Mouse (Mus musculus) stomach, postnatal 0 days (tissue): ENCODE results near the gene Fam160b1. TPM values are rescaled to one million over a fixed set of nuclear protein-coding genes. Genes with fewer than 3 reads are reported as not detected.

Experiments
- ATAC-seq: fragments of 200-750 bp; cut with Nextera tagmentation; 2 replicates; pipeline ENCODE4 v1.8.0; 2017; ENCODE audit not compliant: low FRiP score, low TSS enrichment
- DNase-seq: peaks from one replicate; pipeline ENCODE4 v3.0.0-alpha.2; 2016; ENCODE audit warnings: low spot score
- H3K27ac ChIP-seq: fragments of 300-500 bp; sonication (generic); replicated peaks from 2 replicates; pipeline ENCODE4 v1.5.1; 2014; ENCODE audit warnings: mild to moderate bottlenecking, control low read depth
- H3K27me3 ChIP-seq: fragments of 300-500 bp; sonication (generic); 2 replicates; pipeline ENCODE4 v1.6.1; 2014; ENCODE audit warnings: low read length; ENCODE audit not compliant: control insufficient read depth, insufficient read depth
- H3K36me3 ChIP-seq: fragments of 300-500 bp; sonication (generic); 2 replicates; pipeline ENCODE4 v1.6.1; 2014; ENCODE audit warnings: low read length, mixed read lengths; ENCODE audit not compliant: control insufficient read depth, insufficient read depth
- H3K4me1 ChIP-seq: fragments of 300-500 bp; sonication (generic); replicated peaks from 2 replicates; pipeline ENCODE4 v1.6.1; 2014; ENCODE audit warnings: antibody characterized with exemption; ENCODE audit not compliant: control insufficient read depth, insufficient read depth
- H3K4me2 ChIP-seq: fragments of 300-500 bp; sonication (generic); replicated peaks from 2 replicates; pipeline ENCODE4 v1.6.1; 2014; ENCODE audit warnings: low read depth, mild to moderate bottlenecking, control low read depth, moderate library complexity
- H3K4me3 ChIP-seq: fragments of 300-500 bp; sonication (generic); 2 replicates; pipeline ENCODE4 v1.5.1; 2014; ENCODE audit warnings: low read depth, low read length, control low read depth
- H3K9ac ChIP-seq: fragments of 300-500 bp; sonication (generic); 2 replicates; pipeline ENCODE4 v1.6.1; 2014; ENCODE audit warnings: mild to moderate bottlenecking, low read length, control low read depth, mixed read lengths
- H3K9me3 ChIP-seq: fragments of 300-500 bp; sonication (generic); 2 replicates; pipeline ENCODE4 v1.6.1; 2016; ENCODE audit warnings: low read length; ENCODE audit not compliant: control insufficient read depth
- CTCF ChIP-seq: IDR thresholded peaks from 2 replicates; pipeline ENCODE4 v1.5.1; 2016; ENCODE audit warnings: antibody characterized with exemption, low read depth, mild to moderate bottlenecking, moderate library complexity
- EP300 ChIP-seq: optimal IDR thresholded peaks from 2 replicates; pipeline ENCODE3; 2016; ENCODE audit warnings: antibody characterized with exemption
- WGBS: fragments of 180-500 bp; shearing (Covaris S2); extraction: QIAGEN DNeasy Blood & Tissue Kit; methylation state at CpG from one replicate; pipeline ENCODE4 v1.1.7; 2014; 5-methylcytosine and 5-hydroxymethylcytosine counted together
- polyA plus RNA-seq: library from polyadenylated mRNA; unstranded; fragments of >200 nt; fragmentation: Nextera tagmentation; extraction: Ambion mirVana; gene quantifications from 2 replicates; pipeline ENCODE4 v1.2.1, GENCODE M21; 2015

The Fam160b1 gene
- polyA plus RNA-seq, 1 experiment from 2014 or later, result 7.6 TPM

- TF ChIP-seq EP300 (no peak), CTCF (no peak)
- no peaks in the 10 kb centered on the region for H3K27me3 ChIP-seq
- H3K36me3 ChIP-seq, result no peaks in the 10 kb centered on the region
- ATAC-seq (no peak), DNase-seq (no peak)
- 81% methylated on average over 3 of the region's 3 CpGs for WGBS
- no peaks in the 10 kb centered on the region for H3K9me3 ChIP-seq
- no peak overlapping the region for H3K27ac ChIP-seq
- no peak overlapping the region for H3K9ac ChIP-seq
- H3K4me2 ChIP-seq, result no peak overlapping the region
- H3K4me3 ChIP-seq, result no peak overlapping the region
- H3K4me1 ChIP-seq, result 0 out of 2 replicates have a peak, but pooled peaks cover 3% of the 10 kb centered on the region
Measured at GRCm38 (mm10) chr19:57316597-57316996, 43.9 kb upstream of the Fam160b1 start.

- H3K4me2 ChIP-seq, result no peak overlapping the region
- H3K9me3 ChIP-seq, result no peaks in the 10 kb centered on the region
- no peaks in the 10 kb centered on the region for H3K4me1 ChIP-seq
- H3K9ac ChIP-seq, result no peak overlapping the region
- no peak overlapping the region for H3K27ac ChIP-seq
- 74% methylated on average over 9 of the region's 9 CpGs for whole genome bisulfite sequencing
- H3K4me3 ChIP-seq, result no peak overlapping the region
- no peaks in the 10 kb centered on the region for H3K36me3 ChIP-seq
- DNase-seq, result no peak
- ATAC-seq, result no peak
- TF ChIP-seq EP300 (no peak), CTCF (no peak)
- H3K27me3 ChIP-seq, result no peaks in the 10 kb centered on the region
Measured at GRCm38 (mm10) chr19:57320656-57321382, 39.7 kb upstream of the Fam160b1 start.

GRCm38 (mm10) chr19:57321839-57322238, 38.6 kb upstream of the Fam160b1 start:
- H3K4me2 ChIP-seq, result no peak overlapping the region
- ATAC-seq (no peak), DNase-seq (no peak)
- no peak overlapping the region for H3K27ac ChIP-seq
- no peaks in the 10 kb centered on the region for H3K36me3 ChIP-seq
- H3K4me1 ChIP-seq, result no peaks in the 10 kb centered on the region
- no peaks in the 10 kb centered on the region for H3K9me3 ChIP-seq
- H3K4me3 ChIP-seq, result no peak overlapping the region
- TF ChIP-seq CTCF, result no peak
- no peak for TF ChIP-seq EP300
- no peaks in the 10 kb centered on the region for H3K27me3 ChIP-seq
- no peak overlapping the region for H3K9ac ChIP-seq
- 60% methylated on average over 3 of the region's 3 CpGs for WGBS

GRCm38 (mm10) chr19:57322491-57322890, 38.0 kb upstream of the Fam160b1 start:
- Histone ChIP-seq H3K27me3 (no peaks in the 10 kb centered on the region), H3K36me3 (no peaks in the 10 kb centered on the region), H3K27ac (no peak overlapping the region), H3K4me3 (no peak overlapping the region), H3K4me2 (no peak overlapping the region), H3K9me3 (no peaks in the 10 kb centered on the region), H3K4me1 (no peaks in the 10 kb centered on the region), H3K9ac (no peak overlapping the region)
- peak; percentile 64 for ATAC-seq
- no peak for TF ChIP-seq EP300
- TF ChIP-seq CTCF, result no peak
- peak; percentile 26 for DNase-seq
- 50% methylated on average over 4 of the region's 4 CpGs for WGBS

GRCm38 (mm10) chr19:57323087-57323486, 37.4 kb upstream of the Fam160b1 start:
- Histone ChIP-seq H3K27ac (no peak overlapping the region), H3K36me3 (no peaks in the 10 kb centered on the region), H3K27me3 (no peaks in the 10 kb centered on the region), H3K4me2 (no peak overlapping the region), H3K4me3 (no peak overlapping the region), H3K9me3 (no peaks in the 10 kb centered on the region), H3K4me1 (no peaks in the 10 kb centered on the region), H3K9ac (no peak overlapping the region)
- no peak for DNase-seq
- ATAC-seq, result no peak
- TF ChIP-seq CTCF, result peak; percentile 16; the same call in 1 of the 2 replicates
- TF ChIP-seq EP300, result no peak
- WGBS, result 77% methylated on average over 8 of the region's 8 CpGs

- Histone ChIP-seq H3K27me3 (no peaks in the 10 kb centered on the region), H3K4me2 (no peak overlapping the region), H3K9me3 (no peaks in the 10 kb centered on the region), H3K27ac (no peak overlapping the region), H3K36me3 (no peaks in the 10 kb centered on the region), H3K4me1 (no peaks in the 10 kb centered on the region), H3K4me3 (no peak overlapping the region), H3K9ac (no peak overlapping the region)
- no peak for TF ChIP-seq EP300
- peak; percentile 86 for TF ChIP-seq CTCF
- DNase-seq, result peak; percentile 76
- WGBS, result 18% methylated on average over 7 of the region's 7 CpGs
- ATAC-seq, result no peak
Measured at GRCm38 (mm10) chr19:57325748-57326300, 34.7 kb upstream of the Fam160b1 start.
